Mouse (Mus musculus): ENCODE data around the gene Erc2.

- no peak for TF ChIP-seq CTCF (conservative IDR thresholded peaks at IDR 0.05; ENCODE audit: low read length)
- TF ChIP-seq POU5F1 (IDR thresholded peaks at IDR 0.05; ENCODE audit: borderline replicate concordance, low read length): no peak
Measured at GRCm38 (mm10) chr14:28451771-28452170, 829.5 kb downstream of the Erc2 start.

Data from E14TG2a.4 (cell line).